Mouse (Mus musculus): ENCODE data around the gene Rfx8.

GRCm38 (mm10) chr1:39708778-39709177 is 12.0 kb downstream of the Rfx8 start:
- no peak for TF ChIP-seq CTCF (IDR thresholded peaks at IDR 0.05)
- no peak for TF ChIP-seq POLR2A (IDR thresholded peaks at IDR 0.05; ENCODE audit: insufficient read depth, low read depth, low read length)
